Mouse (Mus musculus) forebrain, embryonic 15.5 days (tissue): Measurements from ENCODE around the gene Etfdh. TPM values are rescaled to one million over a fixed set of nuclear protein-coding genes. Genes with fewer than 3 reads are reported as not detected.

Experiments
- ATAC-seq: fragments of 200-750 bp; cut with Nextera tagmentation; replicated peaks from 2 replicates; pipeline ENCODE4 v1.8.0; 2017; ENCODE audit warnings: mild to moderate bottlenecking, moderate TSS enrichment, moderate library complexity
- H3K27ac ChIP-seq: fragments of 300-500 bp; sonication (generic); replicated peaks from 2 replicates; pipeline ENCODE4 v1.5.1; 2015; ENCODE audit warnings: mild to moderate bottlenecking, inconsistent platforms
- H3K27me3 ChIP-seq: fragments of 300-500 bp; sonication (generic); 2 replicates; pipeline ENCODE4 v1.6.1; 2015; ENCODE audit warnings: inconsistent platforms
- H3K36me3 ChIP-seq: fragments of 300-500 bp; sonication (generic); 2 replicates; pipeline ENCODE4 v1.6.1; 2015; ENCODE audit warnings: mild to moderate bottlenecking, inconsistent platforms
- H3K4me1 ChIP-seq: fragments of 300-500 bp; sonication (generic); 2 replicates; pipeline ENCODE4 v1.6.1; 2015; ENCODE audit warnings: inconsistent platforms
- H3K4me2 ChIP-seq: fragments of 300-500 bp; sonication (generic); replicated peaks from 2 replicates; pipeline ENCODE4 v1.6.1; 2015; ENCODE audit warnings: mild to moderate bottlenecking, inconsistent platforms
- H3K4me3 ChIP-seq: fragments of 300-500 bp; sonication (generic); 2 replicates; pipeline ENCODE4 v1.5.1; 2015; ENCODE audit warnings: mild to moderate bottlenecking, inconsistent platforms
- H3K9ac ChIP-seq: fragments of 300-500 bp; sonication (generic); replicated peaks from 2 replicates; pipeline ENCODE4 v1.6.1; 2015; ENCODE audit warnings: mild to moderate bottlenecking, inconsistent platforms
- H3K9me3 ChIP-seq: fragments of 300-500 bp; sonication (generic); 2 replicates; pipeline ENCODE4 v1.6.1; 2016; ENCODE audit warnings: inconsistent platforms
- WGBS: fragments of 180-500 bp; shearing (Covaris S2); methylation state at CpG from one replicate; pipeline ENCODE4 v1.1.7; 2015; ENCODE audit warnings: mixed read lengths; 5-methylcytosine and 5-hydroxymethylcytosine counted together
- polyA plus RNA-seq: library from polyadenylated mRNA; unstranded; fragments of >200 nt; fragmentation: Nextera tagmentation; extraction: Ambion mirVana; gene quantifications from 2 replicates; pipeline ENCODE4 v1.2.1, GENCODE M21; 2015

Etfdh gene
- polyA plus RNA-seq, 1 experiment from 2014 or later = 42.6 TPM

DNA sequence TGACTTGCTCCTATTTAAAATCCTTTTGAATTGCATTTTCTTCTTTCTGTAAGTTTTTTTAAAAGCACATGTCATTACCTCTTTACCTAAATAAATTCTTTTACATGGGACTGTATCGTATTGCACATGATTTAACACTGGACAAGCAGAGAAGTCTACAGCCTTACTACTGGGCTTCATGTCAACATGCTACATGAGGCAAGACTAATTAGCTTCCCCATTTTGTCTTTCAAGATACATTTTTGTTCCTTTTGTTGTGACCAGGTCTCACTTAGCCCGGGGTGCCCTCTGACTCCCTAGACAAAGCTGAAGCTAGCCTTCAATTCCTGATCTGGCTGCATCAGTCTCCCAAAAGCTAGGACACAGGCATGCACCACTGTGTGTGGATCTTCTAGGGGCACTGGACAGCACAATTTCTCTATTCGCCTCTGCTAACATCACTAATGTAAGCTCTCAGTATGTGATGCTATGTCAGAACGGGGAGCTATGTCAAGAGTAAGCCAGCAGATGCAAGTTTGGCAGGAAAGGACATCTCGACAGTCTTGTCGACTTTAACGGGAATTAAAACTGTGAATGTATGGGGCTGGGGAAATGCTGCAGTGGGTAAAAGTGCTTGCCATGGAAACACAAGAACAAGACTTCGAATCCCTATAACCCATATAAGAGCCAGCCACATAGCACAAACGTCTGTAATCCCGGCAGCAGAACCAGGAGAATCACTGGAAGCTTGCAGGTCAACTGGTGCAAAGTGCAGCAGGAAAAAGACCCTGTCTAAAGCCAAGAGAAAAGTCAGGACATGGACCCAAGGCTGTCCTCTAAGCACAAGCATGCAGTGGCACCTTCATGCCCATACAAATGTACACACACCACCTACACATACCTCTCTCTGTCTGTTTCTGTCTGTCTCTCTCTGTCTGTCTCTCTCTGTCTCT, 67.2 kb downstream of the Etfdh start:
- no peak for ATAC-seq
- H3K9ac ChIP-seq = no peak overlapping the region
- no peak overlapping the region for H3K4me3 ChIP-seq
- H3K9me3 ChIP-seq = no peaks in the 10 kb centered on the region
- no peaks in the 10 kb centered on the region for H3K36me3 ChIP-seq
- H3K4me2 ChIP-seq = no peak overlapping the region
- peaks cover 22% of the 10 kb centered on the region for H3K4me1 ChIP-seq
- 69% methylated on average over 10 of the region's 10 CpGs for WGBS
- H3K27ac ChIP-seq = no peak overlapping the region
- no peaks in the 10 kb centered on the region for H3K27me3 ChIP-seq

DNA sequence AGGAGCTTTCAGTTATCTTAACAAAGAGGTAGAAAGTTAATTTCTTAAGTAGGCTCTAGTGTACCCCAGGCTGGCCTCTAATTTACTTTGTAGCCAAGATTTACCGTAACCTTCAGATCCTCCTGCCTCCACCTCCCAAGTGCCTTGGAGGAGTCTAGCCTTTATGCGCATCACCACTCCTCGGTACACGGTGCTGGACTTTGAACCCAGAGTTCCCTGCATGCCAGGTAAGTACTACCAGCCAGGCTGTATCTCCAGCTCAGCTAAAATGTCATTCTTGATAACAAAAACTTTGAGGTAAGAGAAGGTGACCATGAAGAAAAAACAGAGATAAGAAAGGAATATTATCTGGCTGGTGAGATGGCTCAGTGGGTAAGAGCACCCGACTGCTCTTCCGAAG, 68.7 kb downstream of the Etfdh start:
- H3K36me3 ChIP-seq = no peaks in the 10 kb centered on the region
- 96% methylated on average over 6 of the region's 6 CpGs for WGBS

DNA sequence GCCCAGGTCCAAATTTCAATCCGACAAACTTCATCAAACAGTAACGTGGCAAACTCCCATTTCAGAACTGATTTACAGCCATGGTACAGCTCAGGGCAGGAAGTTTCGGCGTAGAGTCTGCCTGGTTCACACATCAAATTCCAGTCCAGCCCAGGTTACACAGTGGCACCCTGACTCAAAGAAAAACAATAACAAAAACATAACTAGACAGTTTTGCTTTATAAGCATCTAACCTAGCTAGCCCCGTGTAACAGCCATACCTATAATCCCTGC, 69.6 kb downstream of the Etfdh start:
- H3K9me3 ChIP-seq = no peaks in the 10 kb centered on the region
- H3K27ac ChIP-seq = no peak overlapping the region; the same call in 1 of the 2 replicates
- no peak overlapping the region for H3K9ac ChIP-seq
- H3K4me3 ChIP-seq = no peak overlapping the region
- H3K4me1 ChIP-seq = 0 out of 2 replicates have a peak, but pooled peaks cover 6% of the 10 kb centered on the region
- no peaks in the 10 kb centered on the region for H3K27me3 ChIP-seq
- ATAC-seq = no peak
- H3K4me2 ChIP-seq = no peak overlapping the region
- 88% methylated on average over 5 of the region's 5 CpGs for WGBS
- no peaks in the 10 kb centered on the region for H3K36me3 ChIP-seq

More for the DNA sequence above, 68.7 kb downstream of the Etfdh start:
- Histone ChIP-seq H3K4me1 (peaks cover 7% of the 10 kb centered on the region; the same call in 1 of the 2 replicates), H3K9me3 (no peaks in the 10 kb centered on the region), H3K4me3 (no peak overlapping the region), H3K27me3 (no peaks in the 10 kb centered on the region), H3K9ac (no peak overlapping the region), H3K27ac (no peak overlapping the region), H3K4me2 (no peak overlapping the region)
- ATAC-seq = no peak

DNA sequence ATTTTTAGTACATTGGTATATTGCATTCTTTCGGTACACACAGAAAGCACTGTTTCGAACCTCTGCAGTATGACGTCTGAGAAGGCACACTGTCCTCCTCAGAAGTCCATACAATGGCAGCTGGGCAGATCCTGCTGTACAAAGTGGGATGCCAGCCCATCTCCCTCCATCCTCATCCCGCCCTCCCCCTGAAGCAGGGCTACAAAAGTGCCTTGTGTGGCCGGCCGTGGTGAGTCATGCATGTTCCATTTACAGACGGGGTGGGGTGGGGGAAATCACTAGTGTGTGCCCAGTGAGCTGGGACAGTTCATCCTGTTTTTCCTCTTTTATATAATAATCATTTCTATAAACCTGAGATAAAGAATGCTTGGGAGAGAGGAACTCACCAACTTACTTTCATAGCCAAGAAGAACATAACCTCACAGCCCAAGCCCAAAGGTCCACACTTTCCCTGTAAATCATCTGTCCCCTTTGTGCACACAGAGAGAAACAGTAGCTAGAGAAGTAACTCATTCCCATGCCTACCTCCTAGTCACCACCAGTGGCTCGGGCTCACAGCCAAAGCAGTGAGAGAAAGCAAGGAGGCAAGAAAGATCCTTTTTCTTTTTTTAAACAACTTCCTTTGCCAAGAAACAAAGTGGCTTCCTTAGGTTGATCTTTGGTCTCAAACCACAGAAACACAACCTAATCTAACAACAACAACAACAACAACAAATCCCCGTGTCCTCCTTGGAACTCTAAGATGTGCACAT, 70.1 kb downstream of the Etfdh start:
- Histone ChIP-seq H3K4me1 (0 out of 2 replicates have a peak, but pooled peaks cover 6% of the 10 kb centered on the region), H3K36me3 (no peaks in the 10 kb centered on the region), H3K9ac (no peak overlapping the region), H3K27ac (no peak overlapping the region; the same call in 1 of the 2 replicates), H3K27me3 (no peaks in the 10 kb centered on the region), H3K9me3 (no peaks in the 10 kb centered on the region), H3K4me3 (no peak overlapping the region), H3K4me2 (no peak overlapping the region)
- peak; percentile 51; the same call in 1 of the 2 replicates for ATAC-seq
- WGBS = 69% methylated on average over 9 of the region's 9 CpGs

DNA sequence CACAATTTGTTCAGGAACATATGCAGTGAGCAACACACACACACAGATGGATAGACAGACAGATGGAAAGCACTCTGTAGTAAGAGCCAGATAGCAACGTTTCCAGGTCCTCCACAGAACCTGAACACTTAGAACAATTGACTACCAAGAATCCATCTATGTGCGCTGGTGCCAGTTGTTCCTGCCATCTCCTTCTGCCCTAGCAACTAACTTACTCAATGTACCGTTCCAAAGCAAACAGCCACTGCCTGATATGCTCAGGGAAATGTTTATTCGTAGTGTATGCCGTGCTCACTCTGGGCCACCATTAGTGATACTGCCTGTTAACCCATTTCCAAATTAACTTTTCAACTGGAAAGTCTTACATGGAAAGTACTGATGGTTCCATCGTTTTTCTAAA, 74.2 kb downstream of the Etfdh start:
- 81% methylated on average over 6 of the region's 6 CpGs for WGBS
- H3K9me3 ChIP-seq = no peaks in the 10 kb centered on the region
- no peak overlapping the region for H3K27ac ChIP-seq
- no peak overlapping the region for H3K9ac ChIP-seq
- ATAC-seq = no peak
- no peaks in the 10 kb centered on the region for H3K27me3 ChIP-seq
- peaks cover 4% of the 10 kb centered on the region; the same call in 1 of the 2 replicates for H3K4me1 ChIP-seq
- no peak overlapping the region for H3K4me3 ChIP-seq
- no peak overlapping the region for H3K4me2 ChIP-seq
- no peaks in the 10 kb centered on the region for H3K36me3 ChIP-seq

Other genes with a start within 250 kb of the Etfdh start
- 5.3 and 7.3 TPM in 2 replicates for gene Fnip2, start 61.7 kb downstream of the Etfdh start, polyA plus RNA-seq
- gene Ppid, start 38.2 kb downstream of the Etfdh start, polyA plus RNA-seq = 150 and 163 TPM in 2 replicates
- 9.6 and 11.1 TPM in 2 replicates for gene 4930579G24Rik, start 421 bp downstream of the Etfdh start, polyA plus RNA-seq
- gene Rxfp1, start 108.4 kb upstream of the Etfdh start, polyA plus RNA-seq = 0.22 and 0.28 TPM in 2 replicates
- gene Tmem144, start 223.3 kb upstream of the Etfdh start, polyA plus RNA-seq = 1.6 and 1.8 TPM in 2 replicates